In the genomic region with DNA sequence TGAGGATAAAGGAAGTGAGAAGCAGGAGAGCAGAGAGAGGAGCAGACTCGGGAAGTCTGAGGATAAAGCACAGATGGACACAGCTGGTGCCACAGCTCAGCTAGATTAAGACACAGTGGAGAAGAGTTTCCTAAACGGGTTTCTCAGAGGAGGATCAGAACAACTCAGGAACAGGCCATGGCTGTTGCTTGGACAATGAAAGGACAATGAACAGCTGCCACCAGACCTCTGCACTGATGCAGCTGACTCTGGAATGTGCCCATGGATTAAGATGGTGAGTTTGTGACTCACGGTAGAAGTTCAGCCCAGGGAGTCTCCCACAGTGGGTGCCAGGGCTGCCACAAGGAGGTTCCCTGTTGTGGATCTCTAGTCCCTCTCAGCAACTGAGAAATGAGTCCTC, we compare ENCODE assay signal across 13 mouse cellular contexts. TPM values are rescaled to one million over a fixed set of nuclear protein-coding genes. Genes with fewer than 3 reads are reported as not detected.
DNase-seq lines count a peak whose midpoint lies in the region; ATAC-seq and TF ChIP-seq lines count a peak whose summit lies in the region.
"Had no signal": no experiment of that assay in that cellular context is flagged by ENCODE, and none has a peak within 500 bp of the region (broad histone marks: within the 10 kb centered on the region; RNA-seq: fewer than 3 reads in every experiment).

No protein-coding gene starts in this region.

- no peak overlapping the region for H3K27ac ChIP-seq in heart, adult 2 months
- no peak overlapping the region for H3K27ac ChIP-seq in heart, embryonic 12.5 days (ENCODE audit: poor library complexity, severe bottlenecking)
- H3K27ac ChIP-seq: hindbrain, embryonic 13.5 days; macrophage had no signal

- no peak for TF ChIP-seq EP300 in heart, adult 2 months (IDR thresholded peaks at IDR 0.05; ENCODE audit: insufficient read depth, low read depth, low read length)

- no peak overlapping the region for H3K4me3 ChIP-seq in heart, adult 2 months
- no peak overlapping the region for H3K4me3 ChIP-seq in heart, embryonic 12.5 days
- H3K4me3 ChIP-seq: hindbrain, embryonic 13.5 days had no signal

- no peak overlapping the region for H3K9ac ChIP-seq in heart, adult 2 months (ENCODE audit: low read depth, low read length)
- no peak overlapping the region for H3K9ac ChIP-seq in heart, embryonic 12.5 days
- H3K9ac ChIP-seq: hindbrain, embryonic 13.5 days had no signal

- DNase-seq in heart, adult 2 months, result peak; percentile 33 to 39
- peak; percentile 51 for DNase-seq in Muller cell, postnatal 12 days (ENCODE audit: inconsistent ontology term)
- DNase-seq in heart, postnatal 25 days (ENCODE audit: low spot score), result peak; percentile 17
- peak; percentile 39 for DNase-seq in lung, postnatal 14 days
- DNase-seq in layer of hippocampus, postnatal 36 days, result no peak
- DNase-seq in spleen, postnatal 36 days (ENCODE audit: low spot score in 2 of 2), result no peak
- DNase-seq: right cerebral cortex, postnatal 25 days; thymus, adult 18-20 months had no signal

- peaks cover 1% of the 10 kb centered on the region for H3K4me1 ChIP-seq in heart, adult 2 months (ENCODE audit: control insufficient read depth, insufficient read depth, low read length)
- H3K4me1 ChIP-seq in heart, embryonic 12.5 days (replicated peaks), result no peaks in the 10 kb centered on the region; the same call in 1 of the 2 replicates
- H3K4me1 ChIP-seq: hindbrain, embryonic 13.5 days had no signal

- H3K27me3 ChIP-seq in heart, adult 2 months (ENCODE audit: control insufficient read depth, insufficient read depth, low read length), result no peaks in the 10 kb centered on the region
- no peaks in the 10 kb centered on the region for H3K27me3 ChIP-seq in heart, embryonic 12.5 days (replicated peaks)
- H3K27me3 ChIP-seq: hindbrain, embryonic 13.5 days had no signal

- no peaks in the 10 kb centered on the region for H3K79me2 ChIP-seq in heart, adult 2 months (replicated peaks; ENCODE audit: control insufficient read depth, insufficient read depth, low read length)

- H3K36me3 ChIP-seq in heart, adult 2 months (ENCODE audit: control insufficient read depth, insufficient read depth, low read length), result no peaks in the 10 kb centered on the region
- H3K36me3 ChIP-seq in heart, embryonic 12.5 days, result peaks cover 5% of the 10 kb centered on the region

- intact Hi-C loops in heart, adult 2 months (cut with DNase I), result no loop called here
- intact Hi-C loops in heart, postnatal 25 days (cut with DNase I), result loop anchor here (10.0 kb wide), 1 partner anchor 260 kb away; no protein-coding TSS in a partner anchor

- H3K4me2 ChIP-seq in heart, embryonic 12.5 days, result no peak overlapping the region
- H3K4me2 ChIP-seq: hindbrain, embryonic 13.5 days had no signal

- no peak for TF ChIP-seq POLR2A in heart, adult 2 months (IDR thresholded peaks at IDR 0.05; ENCODE audit: insufficient read depth, low read depth, low read length)

- 30% methylated on average over 3 of the region's 3 CpGs for WGBS in heart, adult 2 months
- WGBS in heart, embryonic 12.5 days, result 20% methylated on average over 3 of the region's 3 CpGs

- no peak for ATAC-seq in heart, embryonic 12.5 days (ENCODE audit: insufficient number of reproducible peaks, low FRiP score)
- ATAC-seq in granulocyte monocyte progenitor cell, adult 5-6 weeks (replicated peaks; ENCODE audit: poor library complexity, severe bottlenecking), result no peak
- ATAC-seq: forebrain, embryonic 16.5 days had no signal

- H3K9me3 ChIP-seq in heart, embryonic 12.5 days (replicated peaks), result no peaks in the 10 kb centered on the region
- H3K9me3 ChIP-seq: hindbrain, embryonic 13.5 days had no signal

- TF ChIP-seq CTCF in heart, adult 2 months (IDR thresholded peaks at IDR 0.05), result no peak

RNA-seq across cellular contexts. Expression of a gene that starts 51.1 kb away (rescaled TPM):
- total RNA-seq in heart, adult 2 months (2021), result 1 to 10 TPM; 1.9 to 2.0 TPM
- polyA plus RNA-seq in heart, adult 2 months (2012; rRNA removed), result 3.5 and 4.7 TPM in 2 replicates
- 8.3 and 8.5 TPM in 2 replicates for polyA plus RNA-seq in heart, embryonic 12.5 days (2016; fragmentation: Nextera tagmentation; extraction: Ambion mirVana)
- total RNA-seq in heart, postnatal 25 days (2021), result 1 to 10 TPM; 1.6 to 2.3 TPM
- total RNA-seq in layer of hippocampus, postnatal 36 days (2021), result 1 to 10 TPM; 4.1 to 4.3 TPM
- total RNA-seq in granulocyte monocyte progenitor cell, adult 5-6 weeks (2014; fragmentation: Nextera tagmentation), result 19.7 and 25.9 TPM in 2 replicates
- 41.1 and 51.9 TPM in 2 replicates for total RNA-seq in granulocyte monocyte progenitor cell, adult 5-6 weeks (2017)

RNA-seq across cellular contexts. Expression of a gene that starts 51.4 kb away (rescaled TPM):
- total RNA-seq in heart, adult 2 months (2021), result 1 to 10 TPM; 3.7 to 4.0 TPM
- 2.6 and 3.0 TPM in 2 replicates for polyA plus RNA-seq in heart, adult 2 months (2012; rRNA removed)
- 7.1 and 7.2 TPM in 2 replicates for polyA plus RNA-seq in heart, embryonic 12.5 days (2016; fragmentation: Nextera tagmentation; extraction: Ambion mirVana)
- 1 to 10 TPM; 3.6 to 4.0 TPM for total RNA-seq in heart, postnatal 25 days (2021)
- 1 to 10 TPM; 8.5 to 8.9 TPM for total RNA-seq in layer of hippocampus, postnatal 36 days (2021)
- 7.1 and 7.3 TPM in 2 replicates for total RNA-seq in granulocyte monocyte progenitor cell, adult 5-6 weeks (2014; fragmentation: Nextera tagmentation)
- total RNA-seq in granulocyte monocyte progenitor cell, adult 5-6 weeks (2017), result 5.1 and 5.4 TPM in 2 replicates

Comparison
In these comparisons a context has a peak if more than half of its experiments do, and no peak if none do; other contexts are left out.
1. DNase-seq: peak in heart, adult 2 months (2 of 2), Muller cell, postnatal 12 days (single experiment), heart, postnatal 25 days (single experiment) and lung, postnatal 14 days (single experiment); none in layer of hippocampus, postnatal 36 days (0 of 2) and spleen, postnatal 36 days (0 of 2).